Mouse (Mus musculus): Measurements from ENCODE around the gene Treml1. TPM values are rescaled to one million over a fixed set of nuclear protein-coding genes. Genes with fewer than 3 reads are reported as not detected.
A peak's percentile ranks its signal among the peaks of the same experiment; 100 is the strongest.
"Not testable (repeated sequence)": the region's sequence is repeated elsewhere in the genome, so short reads cannot be mapped to it uniquely, and the experiment has no call there.

Treml1 gene
- total RNA-seq (2012; rRNA removed) (not detected in 2 replicates), total RNA-seq (2014; rRNA removed) (not detected in 2 replicates), polyA plus RNA-seq (2012; ENCODE audit: insufficient read length, low read depth) (not detected in 2 replicates)

DNA sequence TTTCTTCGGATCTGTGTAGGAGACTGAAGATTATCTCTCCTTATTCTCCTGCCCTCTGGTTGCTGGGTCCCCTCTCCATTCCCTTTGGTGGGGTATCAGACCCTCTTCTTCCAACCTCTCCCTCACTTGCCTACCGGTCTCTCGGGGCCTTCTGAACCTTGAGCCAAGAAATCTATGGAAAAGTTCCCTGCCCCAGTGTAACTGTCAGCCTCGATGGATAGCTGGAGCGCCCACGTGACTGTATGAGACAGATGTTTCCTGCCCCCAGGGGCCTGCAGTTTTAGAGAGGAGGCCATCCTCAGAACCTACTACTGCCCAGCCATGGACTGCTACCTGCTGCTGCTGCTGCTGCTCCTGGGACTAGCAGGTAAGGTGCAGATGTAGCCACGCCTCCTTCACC, at the start of gene Treml1:
Gene Treml1 (plus strand): TSS at position 301 of the 400 bp plus-strand sequence.
- H3K79me2 ChIP-seq (replicated peaks; ENCODE audit: control insufficient read depth, extremely low read depth, insufficient read depth, poor library complexity, severe bottlenecking) = no peaks in the 10 kb centered on the region
- peaks cover 7% of the 10 kb centered on the region for H3K27me3 ChIP-seq (replicated peaks)
- H3K36me3 ChIP-seq (replicated peaks in 1 of 2; ENCODE audit: control insufficient read depth in 1 of 2, insufficient read depth in 1 of 2, low read length in 1 of 2) = no peaks in the 10 kb centered on the region
- H3K9me3 ChIP-seq (replicated peaks; ENCODE audit: low read length) = no peaks in the 10 kb centered on the region
- no peak within 1 kb of the TSS for H3K27ac ChIP-seq (ENCODE audit: insufficient read depth, low read depth)
- in situ Hi-C loops (cut with MboI; ENCODE audit: low pct_ligation_motif_present, low pct_unique_long_range_greater_than_20kb, low sequenced_read_pairs) = no loop called here
- dilution Hi-C loops (cut with MboI; ENCODE audit: extremely low pct_ligation_motif_present, extremely low pct_unique_long_range_greater_than_20kb, low sequenced_read_pairs) = no loop called here
- TF ChIP-seq MYC (IDR thresholded peaks at IDR 0.05; ENCODE audit: low read depth, low read length) (no peak), RCOR1 (conservative IDR thresholded peaks at IDR 0.05; ENCODE audit: low read depth, low read length) (no peak), RAD21 (IDR thresholded peaks at IDR 0.05; ENCODE audit: low read depth, low read length) (no peak), MAFK (IDR thresholded peaks at IDR 0.05; ENCODE audit: insufficient replicate concordance, low read length) (no peak), ZNF384 (IDR thresholded peaks at IDR 0.05; ENCODE audit: low read depth, low read length) (no peak), GABPA (IDR thresholded peaks at IDR 0.05; ENCODE audit: insufficient replicate concordance, low read depth, low read length) (no peak), BHLHE40 (IDR thresholded peaks at IDR 0.05; ENCODE audit: low read depth, low read length) (no peak), POLR2A (IDR thresholded peaks at IDR 0.05; ENCODE audit: low read depth, low read length) (no peak), ELF1 (IDR thresholded peaks at IDR 0.05; ENCODE audit: low read depth, low read length) (no peak), USF1 (IDR thresholded peaks at IDR 0.05; ENCODE audit: low read depth, low read length) (no peak), CTCF (conservative IDR thresholded peaks at IDR 0.05 in 1 of 2, IDR thresholded peaks at IDR 0.05 in 1 of 2; ENCODE audit: low read depth in 2 of 2, low read length in 2 of 2) (no peak), E2F4 (IDR thresholded peaks at IDR 0.05; ENCODE audit: insufficient replicate concordance, low read depth, low read length) (no peak), IRF4 (IDR thresholded peaks at IDR 0.05; ENCODE audit: low read depth, low read length) (no peak)
- no peak within 1 kb of the TSS for H3K4me3 ChIP-seq (replicated peaks in 1 of 3; ENCODE audit: low read depth in 2 of 3, low read length in 2 of 3, poor library complexity in 1 of 3)
- H3K4me1 ChIP-seq (ENCODE audit: control insufficient read depth in 1 of 2, insufficient read depth in 2 of 2) = peaks cover 5 to 7% of the 10 kb centered on the region in 2 experiments; a peak in 2 of 4 replicates
- no peak within 1 kb of the TSS for H3K4me2 ChIP-seq (ENCODE audit: insufficient read depth, low read depth, poor library complexity, severe bottlenecking)
- H3K9ac ChIP-seq (ENCODE audit: insufficient read depth, low read depth) = no peak within 1 kb of the TSS
- DNase-seq (ENCODE audit: extremely low read depth) = no peak

DNA sequence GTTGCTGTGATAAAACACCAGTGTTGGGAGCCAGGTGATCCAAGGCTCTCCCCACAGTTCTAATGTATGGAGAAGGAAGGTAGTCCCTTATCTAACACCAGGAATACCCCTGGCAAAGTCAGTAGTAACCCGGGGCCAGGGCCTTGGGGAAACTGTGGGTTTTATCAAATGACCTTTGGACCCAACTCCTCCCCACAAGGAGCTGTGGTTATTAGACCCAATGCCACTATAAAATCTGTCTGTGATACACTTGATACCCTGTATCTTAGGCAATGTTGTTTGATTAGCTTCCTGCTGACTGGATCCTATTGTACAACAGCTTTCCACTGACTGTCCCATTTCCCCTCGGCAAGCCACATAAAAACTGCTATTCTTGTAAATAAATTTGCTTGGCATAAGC, 47.6 kb upstream of the Treml1 start:
- Histone ChIP-seq H3K9me3 (replicated peaks; ENCODE audit: low read length) (no peaks in the 10 kb centered on the region), H3K4me1 (ENCODE audit: control insufficient read depth in 1 of 2, insufficient read depth in 2 of 2) (peaks cover 0 to 12% of the 10 kb centered on the region in 2 experiments; a peak in 2 of 4 replicates), H3K9ac (ENCODE audit: insufficient read depth, low read depth) (no peak overlapping the region), H3K79me2 (replicated peaks; ENCODE audit: control insufficient read depth, extremely low read depth, insufficient read depth, poor library complexity, severe bottlenecking) (no peaks in the 10 kb centered on the region), H3K27me3 (replicated peaks) (no peaks in the 10 kb centered on the region), H3K4me2 (ENCODE audit: insufficient read depth, low read depth, poor library complexity, severe bottlenecking) (no peak overlapping the region), H3K36me3 (replicated peaks in 1 of 2; ENCODE audit: control insufficient read depth in 1 of 2, insufficient read depth in 1 of 2, low read length in 1 of 2) (peaks cover 0 to 32% of the 10 kb centered on the region in 2 experiments), H3K4me3 (replicated peaks in 1 of 3; ENCODE audit: low read depth in 2 of 3, low read length in 2 of 3, poor library complexity in 1 of 3) (no peak overlapping the region), H3K27ac (ENCODE audit: insufficient read depth, low read depth) (no peak overlapping the region)
- TF ChIP-seq RAD21 (IDR thresholded peaks at IDR 0.05; ENCODE audit: low read depth, low read length) = no peak
- dilution Hi-C loops (cut with MboI; ENCODE audit: extremely low pct_ligation_motif_present, extremely low pct_unique_long_range_greater_than_20kb, low sequenced_read_pairs) (no loop called here), in situ Hi-C loops (cut with MboI; ENCODE audit: low pct_ligation_motif_present, low pct_unique_long_range_greater_than_20kb, low sequenced_read_pairs) (no loop called here)
- no peak for DNase-seq (ENCODE audit: extremely low read depth)

DNA sequence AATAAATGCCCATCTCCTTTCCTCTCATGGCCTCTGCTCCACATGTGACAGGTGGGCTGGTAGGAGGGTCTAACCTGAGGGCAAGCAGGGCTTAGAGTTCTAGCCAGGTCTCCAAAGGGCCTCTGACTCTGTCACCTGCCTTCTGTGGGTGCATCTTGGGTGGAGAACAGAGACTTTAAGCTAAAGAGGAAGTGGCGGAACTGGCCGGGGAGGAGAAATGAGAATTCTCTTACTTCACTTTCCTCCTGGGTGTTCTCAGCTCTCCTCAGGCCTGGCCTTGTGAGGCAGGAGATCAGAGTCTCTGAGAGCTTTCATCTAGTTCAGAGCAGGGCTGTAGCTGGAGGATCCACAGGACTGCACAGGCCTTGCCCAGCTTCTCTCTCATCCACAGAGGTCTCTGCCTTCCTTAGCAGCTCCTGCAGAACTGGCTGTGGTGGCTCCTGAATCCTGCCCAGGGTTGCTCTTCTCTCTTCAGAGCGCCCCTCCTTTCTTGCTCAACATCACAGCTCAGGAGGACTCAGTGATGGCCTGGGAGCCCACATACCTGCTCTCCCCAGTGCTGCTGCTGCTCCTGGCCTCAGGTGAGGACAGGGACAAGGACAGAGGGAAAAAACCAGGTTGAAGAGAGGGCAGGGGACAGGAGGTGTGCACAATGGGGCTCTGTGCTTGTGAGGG, 43.7 kb upstream of the Treml1 start, which contains the start of gene B430306N03Rik:
Gene B430306N03Rik (plus strand): TSS at position 237 of the 675 bp plus-strand sequence.
- H3K4me2 ChIP-seq (ENCODE audit: insufficient read depth, low read depth, poor library complexity, severe bottlenecking); H3K27ac ChIP-seq (ENCODE audit: insufficient read depth, low read depth); H3K9me3 ChIP-seq (replicated peaks; ENCODE audit: low read length); H3K27me3 ChIP-seq (replicated peaks); H3K79me2 ChIP-seq (replicated peaks; ENCODE audit: control insufficient read depth, extremely low read depth, insufficient read depth, poor library complexity, severe bottlenecking); in situ Hi-C loops (cut with MboI; ENCODE audit: low pct_ligation_motif_present, low pct_unique_long_range_greater_than_20kb, low sequenced_read_pairs); H3K4me3 ChIP-seq (replicated peaks in 1 of 3; ENCODE audit: low read depth in 2 of 3, low read length in 2 of 3, poor library complexity in 1 of 3); dilution Hi-C loops (cut with MboI; ENCODE audit: extremely low pct_ligation_motif_present, extremely low pct_unique_long_range_greater_than_20kb, low sequenced_read_pairs); H3K9ac ChIP-seq (ENCODE audit: insufficient read depth, low read depth); H3K36me3 ChIP-seq (replicated peaks in 1 of 2; ENCODE audit: control insufficient read depth in 1 of 2, insufficient read depth in 1 of 2, low read length in 1 of 2): not testable (repeated sequence)
- DNase-seq (ENCODE audit: extremely low read depth) = peak; percentile 47
- H3K4me1 ChIP-seq (ENCODE audit: control insufficient read depth in 1 of 2, insufficient read depth in 2 of 2) = peaks cover 0 to 31% of the 10 kb centered on the region in 2 experiments; a peak in 2 of 4 replicates

Data from CH12.LX (cell line).